Mouse (Mus musculus): ENCODE data around the gene Smox. TPM values are rescaled to one million over a fixed set of nuclear protein-coding genes. Genes with fewer than 3 reads are reported as not detected.

The Smox gene
- total and polyA plus RNA-seq, 3 experiments, result 2.2 to 5.5 TPM; not detected in 1

DNA sequence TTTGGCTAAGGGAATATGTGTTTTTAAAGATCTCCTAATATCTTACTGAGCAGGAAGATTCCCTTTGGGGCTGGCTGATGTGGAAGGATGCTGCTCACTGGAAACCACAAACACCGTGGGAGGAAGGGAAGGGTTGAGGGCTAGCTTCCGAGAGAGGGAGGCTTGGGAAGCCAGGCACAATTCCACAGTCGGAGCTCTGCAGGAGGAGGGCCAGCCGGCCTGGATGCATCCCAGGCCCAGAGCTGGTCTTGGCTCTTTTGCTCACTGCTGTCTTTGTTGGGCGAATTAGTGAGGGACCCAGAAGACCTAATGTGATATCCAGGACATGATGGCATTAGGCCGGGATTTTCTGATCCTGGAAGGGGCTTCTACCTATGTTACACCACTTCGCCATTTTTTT, 6.9 kb downstream of the Smox start:
- H3K27ac ChIP-seq (ENCODE audit: control insufficient read depth, low read depth, low read length), result no peak overlapping the region
- H3K4me1 ChIP-seq (ENCODE audit: control insufficient read depth in 1 of 2, insufficient read depth in 2 of 2, low read length in 2 of 2), result peaks cover 4 to 16% of the 10 kb centered on the region in 2 experiments; a peak in 3 of 4 replicates

DNA sequence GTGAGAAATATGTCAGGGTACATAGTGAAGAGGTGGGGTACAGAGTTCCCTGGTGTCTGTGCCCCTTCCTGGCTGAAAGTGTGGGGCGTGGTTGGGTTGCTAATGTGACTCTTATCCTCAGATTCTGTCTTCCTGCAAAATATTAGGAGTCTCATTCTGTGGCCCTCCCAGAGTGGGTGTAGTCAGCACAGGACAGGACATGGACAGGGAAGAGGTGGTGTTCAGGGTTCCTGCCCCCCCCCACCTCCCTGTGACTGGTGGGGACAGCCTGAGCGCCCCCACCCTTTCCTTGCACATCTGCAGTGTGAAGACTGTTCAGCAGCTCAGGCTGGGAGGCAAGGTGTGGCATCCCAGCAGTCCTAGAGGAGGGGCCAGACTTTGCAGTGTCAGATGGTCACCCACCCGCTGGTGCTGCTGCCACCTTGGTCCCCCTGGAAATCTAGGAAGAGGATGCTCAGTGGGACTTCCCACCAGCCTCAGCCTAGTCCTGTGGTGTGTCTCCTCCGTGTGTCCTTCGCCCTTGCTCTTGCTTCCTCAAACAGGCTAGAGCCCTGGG, 8.1 kb downstream of the Smox start:
- Histone ChIP-seq H3K4me3 (ENCODE audit: control insufficient read depth in 1 of 2, insufficient read depth in 1 of 2, low read depth in 2 of 2, low read length in 2 of 2) (no peak overlapping the region), H3K4me1 (ENCODE audit: control insufficient read depth in 1 of 2, insufficient read depth in 2 of 2, low read length in 2 of 2) (peaks cover 4 to 16% of the 10 kb centered on the region in 2 experiments; a peak in 3 of 4 replicates), H3K36me3 (ENCODE audit: control insufficient read depth in 1 of 2, insufficient read depth in 2 of 2, low read length in 2 of 2) (peaks cover 0 to 11% of the 10 kb centered on the region in 2 experiments; a peak in 2 of 4 replicates), H3K9ac (ENCODE audit: control insufficient read depth, low read depth, low read length, poor library complexity, severe bottlenecking) (no peak overlapping the region), H3K9me3 (replicated peaks; ENCODE audit: insufficient read depth, low read length) (no peaks in the 10 kb centered on the region), H3K79me2 (ENCODE audit: control insufficient read depth, insufficient read depth, low read length, poor library complexity) (no peaks in the 10 kb centered on the region), H3K27me3 (ENCODE audit: control insufficient read depth in 1 of 2, insufficient read depth in 2 of 2, low read length in 2 of 2) (no peaks in the 10 kb centered on the region), H3K27ac (ENCODE audit: control insufficient read depth, low read depth, low read length) (no peak overlapping the region)
- no peak for TF ChIP-seq MAX (IDR thresholded peaks at IDR 0.05; ENCODE audit: low read length)
- no peak for TF ChIP-seq POLR2A (IDR thresholded peaks at IDR 0.05; ENCODE audit: control insufficient read depth in 1 of 2, insufficient read depth in 1 of 2, low read depth in 1 of 2, low read length in 2 of 2, poor library complexity in 1 of 2)
- no peak for TF ChIP-seq SIN3A (IDR thresholded peaks at IDR 0.05; ENCODE audit: low read length)
- TF ChIP-seq MAZ (IDR thresholded peaks at IDR 0.05; ENCODE audit: low read depth, low read length), result no peak
- TF ChIP-seq TBP (IDR thresholded peaks at IDR 0.05; ENCODE audit: low read depth, low read length), result no peak
- no peak for DNase-seq (ENCODE audit: low read depth, low spot score)

More for the DNA sequence above, 6.9 kb downstream of the Smox start:
- no peak overlapping the region for H3K9ac ChIP-seq (ENCODE audit: control insufficient read depth, low read depth, low read length, poor library complexity, severe bottlenecking)
- H3K79me2 ChIP-seq (ENCODE audit: control insufficient read depth, insufficient read depth, low read length, poor library complexity), result no peaks in the 10 kb centered on the region
- H3K4me3 ChIP-seq (ENCODE audit: control insufficient read depth in 1 of 2, insufficient read depth in 1 of 2, low read depth in 2 of 2, low read length in 2 of 2), result no peak overlapping the region
- DNase-seq (ENCODE audit: low read depth, low spot score), result no peak
- H3K9me3 ChIP-seq (replicated peaks; ENCODE audit: insufficient read depth, low read length), result no peaks in the 10 kb centered on the region
- H3K36me3 ChIP-seq (ENCODE audit: control insufficient read depth in 1 of 2, insufficient read depth in 2 of 2, low read length in 2 of 2), result peaks cover 0 to 11% of the 10 kb centered on the region in 2 experiments; a peak in 2 of 4 replicates
- TF ChIP-seq MAFK (IDR thresholded peaks at IDR 0.05; ENCODE audit: borderline replicate concordance, low read depth, low read length) (no peak), UBTF (IDR thresholded peaks at IDR 0.05; ENCODE audit: borderline replicate concordance, insufficient read depth, low read depth, low read length) (no peak), RCOR1 (IDR thresholded peaks at IDR 0.05; ENCODE audit: low read depth, low read length) (no peak), JUND (IDR thresholded peaks at IDR 0.05; ENCODE audit: low read depth, low read length) (no peak)
- peaks cover 0 to 5% of the 10 kb centered on the region in 2 experiments; a peak in 1 of 4 replicates for H3K27me3 ChIP-seq (ENCODE audit: control insufficient read depth in 1 of 2, insufficient read depth in 2 of 2, low read length in 2 of 2)

GRCm38 (mm10) chr2:131501886-131502285, 10.6 kb downstream of the Smox start:
- no peak overlapping the region for H3K27ac ChIP-seq (ENCODE audit: control insufficient read depth, low read depth, low read length)
- H3K4me1 ChIP-seq (ENCODE audit: control insufficient read depth in 1 of 2, insufficient read depth in 2 of 2, low read length in 2 of 2), result peaks cover 4 to 10% of the 10 kb centered on the region in 2 experiments; a peak in 3 of 4 replicates
- TF ChIP-seq GATA1 (IDR thresholded peaks at IDR 0.05; ENCODE audit: low read depth, low read length) (no peak), NRF1 (IDR thresholded peaks at IDR 0.05; ENCODE audit: insufficient read depth, low read depth, low read length, poor library complexity, severe bottlenecking) (no peak), TAL1 (IDR thresholded peaks at IDR 0.05; ENCODE audit: low read length) (no peak), POLR2A (IDR thresholded peaks at IDR 0.05; ENCODE audit: control insufficient read depth in 1 of 2, insufficient read depth in 1 of 2, low read depth in 1 of 2, low read length in 2 of 2, poor library complexity in 1 of 2) (no peak), EP300 (IDR thresholded peaks at IDR 0.05; ENCODE audit: low read depth in 1 of 2, low read length in 2 of 2) (no peak), MYB (IDR thresholded peaks at IDR 0.05; ENCODE audit: low read depth, low read length) (no peak), RCOR1 (IDR thresholded peaks at IDR 0.05; ENCODE audit: low read depth, low read length) (no peak)
- H3K79me2 ChIP-seq (ENCODE audit: control insufficient read depth, insufficient read depth, low read length, poor library complexity), result no peaks in the 10 kb centered on the region
- no peaks in the 10 kb centered on the region for H3K27me3 ChIP-seq (ENCODE audit: control insufficient read depth in 1 of 2, insufficient read depth in 2 of 2, low read length in 2 of 2)
- no peak overlapping the region for H3K9ac ChIP-seq (ENCODE audit: control insufficient read depth, low read depth, low read length, poor library complexity, severe bottlenecking)
- H3K4me3 ChIP-seq (ENCODE audit: control insufficient read depth in 1 of 2, insufficient read depth in 1 of 2, low read depth in 2 of 2, low read length in 2 of 2), result no peak overlapping the region
- no peak for DNase-seq (ENCODE audit: low read depth, low spot score)
- H3K9me3 ChIP-seq (replicated peaks; ENCODE audit: insufficient read depth, low read length), result no peaks in the 10 kb centered on the region
- peaks cover 0 to 6% of the 10 kb centered on the region in 2 experiments; a peak in 2 of 4 replicates for H3K36me3 ChIP-seq (ENCODE audit: control insufficient read depth in 1 of 2, insufficient read depth in 2 of 2, low read length in 2 of 2)
